Comparison of ENCODE assay signal across 9 mouse cellular contexts in the genomic region with DNA sequence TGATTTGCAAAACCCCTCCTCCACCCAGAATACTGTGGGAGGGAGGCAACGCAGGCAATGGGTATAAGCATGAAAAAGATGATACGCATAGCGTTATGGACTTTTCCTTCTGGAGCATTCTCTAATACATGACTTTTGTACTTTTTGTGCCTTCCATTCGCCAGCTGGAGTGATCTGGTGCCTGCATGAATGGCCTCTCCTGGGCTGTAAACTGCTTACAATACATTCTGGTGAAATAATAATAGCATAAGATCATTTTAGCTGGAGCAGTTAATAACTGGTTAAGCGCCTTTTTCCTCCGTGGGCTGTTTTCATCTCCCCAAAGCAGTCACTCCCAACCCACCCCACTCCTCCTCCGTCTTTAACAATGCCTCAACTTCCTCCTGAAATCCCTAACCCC. TPM values are rescaled to one million over a fixed set of nuclear protein-coding genes. Genes with fewer than 3 reads are reported as not detected.
DNase-seq lines count a peak whose midpoint lies in the region; ATAC-seq and TF ChIP-seq lines count a peak whose summit lies in the region.
"Had no signal": no experiment of that assay in that cellular context is flagged by ENCODE, and none has a peak within 500 bp of the region (broad histone marks: within the 10 kb centered on the region; RNA-seq: fewer than 3 reads in every experiment).

No protein-coding gene starts in this region.

- WGBS in cerebellum, adult 2 months, result 4% methylated on average over 7 of the region's 7 CpGs
- 7% methylated on average over 7 of the region's 7 CpGs for WGBS in hindbrain, postnatal 0 days
- 28% methylated on average over 7 of the region's 7 CpGs for WGBS in neural tube, embryonic 12.5 days

- peak overlapping the region; percentile 76 for H3K9ac ChIP-seq in hindbrain, postnatal 0 days (replicated peaks; ENCODE audit: low read length)
- peak overlapping the region; percentile 64 for H3K9ac ChIP-seq in neural tube, embryonic 12.5 days

- no peak for TF ChIP-seq POLR2A in cerebellum, adult 2 months (IDR thresholded peaks at IDR 0.05; ENCODE audit: borderline replicate concordance, insufficient read depth, low read length)

- peak overlapping the region; percentile 77 for H3K4me2 ChIP-seq in hindbrain, postnatal 0 days (ENCODE audit: low read depth, low read length)
- peak overlapping the region; percentile 91 for H3K4me2 ChIP-seq in neural tube, embryonic 12.5 days (replicated peaks)

- no peak for DNase-seq in cerebellum, adult 2 months
- DNase-seq in cerebellum, adult 11-12 months, result no peak
- peak; percentile 14 to 23 for DNase-seq in left cerebral cortex, postnatal 14 days (ENCODE audit: low spot score in 2 of 2)
- DNase-seq in left cerebral cortex, postnatal 10 days (ENCODE audit: extremely low spot score in 1 of 2, low spot score in 2 of 2), result no peak
- no peak for DNase-seq in hindbrain, postnatal 0 days (ENCODE audit: low spot score)
- no peak for DNase-seq in adrenal gland, postnatal 10 days
- DNase-seq: adrenal gland, adult 8-10 months had no signal

- no peak overlapping the region for H3K27ac ChIP-seq in cerebellum, adult 2 months (ENCODE audit: insufficient read depth, low read length)
- peak overlapping the region; percentile 78 for H3K27ac ChIP-seq in hindbrain, postnatal 0 days
- no peak overlapping the region for H3K27ac ChIP-seq in neural tube, embryonic 12.5 days

- no peaks in the 10 kb centered on the region for H3K4me1 ChIP-seq in cerebellum, adult 2 months (ENCODE audit: control insufficient read depth, insufficient read depth, low read length)
- no peaks in the 10 kb centered on the region for H3K4me1 ChIP-seq in hindbrain, postnatal 0 days (ENCODE audit: insufficient read depth, low read length)
- 0 out of 2 replicates have a peak, but pooled peaks cover 7% of the 10 kb centered on the region for H3K4me1 ChIP-seq in neural tube, embryonic 12.5 days

- no peaks in the 10 kb centered on the region for H3K9me3 ChIP-seq in hindbrain, postnatal 0 days (ENCODE audit: low read length)
- no peaks in the 10 kb centered on the region for H3K9me3 ChIP-seq in neural tube, embryonic 12.5 days

- no peaks in the 10 kb centered on the region for H3K36me3 ChIP-seq in hindbrain, postnatal 0 days (ENCODE audit: insufficient read depth, low read length)
- no peaks in the 10 kb centered on the region for H3K36me3 ChIP-seq in neural tube, embryonic 12.5 days

- peak; percentile 47 for ATAC-seq in hindbrain, postnatal 0 days
- no peak for ATAC-seq in neural tube, embryonic 12.5 days (ENCODE audit: low FRiP score, low read depth)
- ATAC-seq in cerebellum, adult (ENCODE audit: insufficient number of reproducible peaks, low FRiP score, low TSS enrichment), result no peak

- H3K4me3 ChIP-seq in cerebellum, adult 2 months (replicated peaks; ENCODE audit: insufficient read depth, low read depth, low read length), result peak overlapping the region; percentile 64
- H3K4me3 ChIP-seq in hindbrain, postnatal 0 days (ENCODE audit: low read length), result peak overlapping the region; percentile 69
- peak overlapping the region; percentile 63 for H3K4me3 ChIP-seq in neural tube, embryonic 12.5 days

- no peaks in the 10 kb centered on the region for H3K27me3 ChIP-seq in cerebellum, adult 2 months (ENCODE audit: control insufficient read depth, insufficient read depth, low read length)
- H3K27me3 ChIP-seq in hindbrain, postnatal 0 days (ENCODE audit: insufficient read depth, low read length), result no peaks in the 10 kb centered on the region
- H3K27me3 ChIP-seq in neural tube, embryonic 12.5 days (replicated peaks), result peaks cover 37% of the 10 kb centered on the region

- TF ChIP-seq CTCF in cerebellum, adult 2 months (IDR thresholded peaks at IDR 0.05; ENCODE audit: borderline replicate concordance, insufficient read depth, low read depth, low read length), result no peak
- no peak for TF ChIP-seq CTCF in hindbrain, postnatal 0 days (IDR thresholded peaks at IDR 0.05; ENCODE audit: low read depth)

- intact Hi-C loops in left cerebral cortex, postnatal 14 days (cut with DNase I), result no loop called here
- intact Hi-C loops in left cerebral cortex, postnatal 10 days (cut with DNase I), result no loop called here

RNA-seq across cellular contexts. Expression of a gene that starts 0.5 kb away (rescaled TPM):
- polyA plus RNA-seq in cerebellum, adult 2 months (2012; rRNA removed), result 35.3 and 41.1 TPM in 2 replicates
- total RNA-seq in left cerebral cortex, postnatal 14 days (2021), result 100 to 1,000 TPM; 139 to 162 TPM
- 100 to 1,000 TPM; 142 to 145 TPM for total RNA-seq in left cerebral cortex, postnatal 10 days (2021)
- total RNA-seq in hindbrain, postnatal 0 days (2014; rRNA removed), result 119 and 121 TPM in 2 replicates
- 103 and 108 TPM in 2 replicates for polyA plus RNA-seq in hindbrain, postnatal 0 days (2015; fragmentation: Nextera tagmentation; extraction: Ambion mirVana)
- polyA plus RNA-seq in neural tube, embryonic 12.5 days (2016; fragmentation: Nextera tagmentation; extraction: Ambion mirVana), result 12.3 and 15.0 TPM in 2 replicates
- 1 to 10 TPM in 1 of 2 experiments, under 1 TPM in 1; 0.21 to 1.1 TPM for total RNA-seq in adrenal gland, postnatal 10 days (2021)

Comparison
In these comparisons a context has a peak if more than half of its experiments do, and no peak if none do; other contexts are left out.
1. DNase-seq: peak in left cerebral cortex, postnatal 14 days (2 of 2); none in cerebellum, adult 2 months (0 of 2), cerebellum, adult 11-12 months (single experiment), left cerebral cortex, postnatal 10 days (0 of 2), hindbrain, postnatal 0 days (single experiment) and adrenal gland, postnatal 10 days (single experiment).
2. RNA of a gene that starts 0.5 kb away (total RNA-seq): 139 to 162 TPM in left cerebral cortex, postnatal 14 days, 142 to 145 TPM in left cerebral cortex, postnatal 10 days and 119 to 121 TPM in hindbrain, postnatal 0 days; 0.21 to 1.1 TPM in adrenal gland, postnatal 10 days; every median in the first group is over 10 times any median in the second.
3. Peak in every context shown above with its lines, with median percentiles within 50 percentile points of each other: H3K4me3 ChIP-seq.